Mouse (Mus musculus) kidney, adult 2 months (tissue): ENCODE results near the gene Cabp2.

ENCODE experiments used
- CTCF ChIP-seq: fragments of 200-500 bp; conservative IDR thresholded peaks from 2 replicates; pipeline ENCODE4 v1.5.1; 2011; ENCODE audit warnings: low read depth, mild to moderate bottlenecking, control low read depth, low read length, moderate library complexity, mixed read lengths; ENCODE audit not compliant: insufficient read depth, insufficient read length
- POLR2A ChIP-seq: fragments of 200-500 bp; IDR thresholded peaks from one replicate; pipeline ENCODE4 v1.6.1; 2011; ENCODE audit warnings: low read depth, low read length, control low read depth

DNA sequence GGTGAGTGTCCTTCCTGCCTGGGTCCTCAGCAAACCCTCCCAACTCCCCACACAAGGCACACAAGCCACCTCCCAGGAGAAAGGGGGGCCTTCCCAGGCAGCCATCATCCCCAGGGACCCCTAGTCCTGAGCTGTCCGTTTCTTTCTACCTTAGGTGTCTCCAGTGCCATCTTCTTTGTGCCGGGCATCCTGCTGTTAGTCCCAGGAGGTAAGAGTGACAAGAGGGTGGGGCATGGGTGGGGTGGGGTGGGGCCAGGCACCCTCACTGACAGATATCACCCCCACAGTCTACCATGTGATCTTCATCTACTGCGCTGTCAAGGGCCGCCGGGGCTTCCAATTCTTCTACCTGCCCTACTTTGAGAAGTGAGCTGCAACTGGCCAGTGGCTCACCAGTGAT, 49.7 kb downstream of the Cabp2 start:
- no peak for TF ChIP-seq CTCF
- no peak for TF ChIP-seq POLR2A
